Mouse (Mus musculus): ENCODE measurements around the gene Tmem262. TPM values are rescaled to one million over a fixed set of nuclear protein-coding genes. Genes with fewer than 3 reads are reported as not detected.
A peak's percentile ranks its signal among the peaks of the same experiment; 100 is the strongest.
"Not testable (repeated sequence)": the region's sequence is repeated elsewhere in the genome, so short reads cannot be mapped to it uniquely, and the experiment has no call there.

The Tmem262 gene
- polyA plus RNA-seq (2015; fragmentation: Nextera tagmentation; extraction: Ambion mirVana): not detected in 2 replicates

- Histone ChIP-seq H3K27me3 (replicated peaks; ENCODE audit: control insufficient read depth, insufficient read depth, low read length) (no peaks in the 10 kb centered on the region), H3K9me3 (ENCODE audit: control insufficient read depth, low read length) (no peaks in the 10 kb centered on the region), H3K4me3 (replicated peaks; ENCODE audit: low read length) (no peak within 1 kb of the TSS), H3K4me1 (replicated peaks; ENCODE audit: control insufficient read depth, insufficient read depth, low read length) (peaks cover 29% of the 10 kb centered on the region), H3K9ac (replicated peaks; ENCODE audit: low read depth, low read length) (no peak within 1 kb of the TSS), H3K36me3 (ENCODE audit: control insufficient read depth, insufficient read depth) (peaks cover 13% of the 10 kb centered on the region), H3K27ac (ENCODE audit: low read length) (no peak within 1 kb of the TSS), H3K4me2 (ENCODE audit: low read length) (no peak within 1 kb of the TSS)
- no peak for ATAC-seq
- 96% methylated on average over 12 of the region's 12 CpGs for WGBS
Measured at GRCm38 (mm10) chr19:6079983-6080480, at the start of gene Tmem262. Gene Tmem262, plus strand, starts transcription at chr19:6080033.

GRCm38 (mm10) chr19:6030520-6031280, 49.1 kb upstream of the Tmem262 start:
- Histone ChIP-seq H3K27me3 (replicated peaks; ENCODE audit: control insufficient read depth, insufficient read depth, low read length) (no peaks in the 10 kb centered on the region), H3K4me1 (replicated peaks; ENCODE audit: control insufficient read depth, insufficient read depth, low read length) (no peaks in the 10 kb centered on the region), H3K4me3 (replicated peaks; ENCODE audit: low read length) (no peak overlapping the region), H3K27ac (ENCODE audit: low read length) (no peak overlapping the region), H3K9me3 (ENCODE audit: control insufficient read depth, low read length) (no peaks in the 10 kb centered on the region), H3K9ac (replicated peaks; ENCODE audit: low read depth, low read length) (no peak overlapping the region), H3K4me2 (ENCODE audit: low read length) (no peak overlapping the region), H3K36me3 (ENCODE audit: control insufficient read depth, insufficient read depth) (no peaks in the 10 kb centered on the region)
- ATAC-seq: no peak
- 80% methylated on average over 14 of the region's 14 CpGs for WGBS

GRCm38 (mm10) chr19:6035966-6036585, 43.8 kb upstream of the Tmem262 start:
- WGBS: 81% methylated on average over 9 of the region's 9 CpGs
- Histone ChIP-seq H3K4me3 (replicated peaks; ENCODE audit: low read length) (no peak overlapping the region), H3K9me3 (ENCODE audit: control insufficient read depth, low read length) (no peaks in the 10 kb centered on the region)

GRCm38 (mm10) chr19:6037695-6038094, 42.1 kb upstream of the Tmem262 start:
- ATAC-seq: no peak
- Histone ChIP-seq H3K27ac (ENCODE audit: low read length) (no peak overlapping the region), H3K9me3 (ENCODE audit: control insufficient read depth, low read length) (no peaks in the 10 kb centered on the region), H3K9ac (replicated peaks; ENCODE audit: low read depth, low read length) (no peak overlapping the region), H3K36me3 (ENCODE audit: control insufficient read depth, insufficient read depth) (no peaks in the 10 kb centered on the region), H3K4me1 (replicated peaks; ENCODE audit: control insufficient read depth, insufficient read depth, low read length) (no peaks in the 10 kb centered on the region), H3K4me2 (ENCODE audit: low read length) (no peak overlapping the region), H3K27me3 (replicated peaks; ENCODE audit: control insufficient read depth, insufficient read depth, low read length) (no peaks in the 10 kb centered on the region), H3K4me3 (replicated peaks; ENCODE audit: low read length) (no peak overlapping the region)

More at GRCm38 (mm10) chr19:6035966-6036585, 43.8 kb upstream of the Tmem262 start:
- no peak overlapping the region for H3K4me2 ChIP-seq (ENCODE audit: low read length)
- H3K27me3 ChIP-seq (replicated peaks; ENCODE audit: control insufficient read depth, insufficient read depth, low read length): no peaks in the 10 kb centered on the region
- no peak for ATAC-seq
- no peaks in the 10 kb centered on the region for H3K4me1 ChIP-seq (replicated peaks; ENCODE audit: control insufficient read depth, insufficient read depth, low read length)
- no peak overlapping the region for H3K27ac ChIP-seq (ENCODE audit: low read length)
- H3K9ac ChIP-seq (replicated peaks; ENCODE audit: low read depth, low read length): no peak overlapping the region
- no peaks in the 10 kb centered on the region for H3K36me3 ChIP-seq (ENCODE audit: control insufficient read depth, insufficient read depth)

GRCm38 (mm10) chr19:6038326-6038725, 41.5 kb upstream of the Tmem262 start:
- H3K4me2 ChIP-seq (ENCODE audit: low read length): no peak overlapping the region
- no peak overlapping the region for H3K27ac ChIP-seq (ENCODE audit: low read length)
- H3K36me3 ChIP-seq (ENCODE audit: control insufficient read depth, insufficient read depth): no peaks in the 10 kb centered on the region
- no peaks in the 10 kb centered on the region for H3K9me3 ChIP-seq (ENCODE audit: control insufficient read depth, low read length)
- H3K27me3 ChIP-seq (replicated peaks; ENCODE audit: control insufficient read depth, insufficient read depth, low read length): no peaks in the 10 kb centered on the region
- no peak for ATAC-seq
- WGBS: 78% methylated on average over 7 of the region's 7 CpGs
- no peaks in the 10 kb centered on the region for H3K4me1 ChIP-seq (replicated peaks; ENCODE audit: control insufficient read depth, insufficient read depth, low read length)
- H3K4me3 ChIP-seq (replicated peaks; ENCODE audit: low read length): no peak overlapping the region
- H3K9ac ChIP-seq (replicated peaks; ENCODE audit: low read depth, low read length): no peak overlapping the region

GRCm38 (mm10) chr19:6040002-6040401, 39.8 kb upstream of the Tmem262 start:
- no peak for ATAC-seq
- Histone ChIP-seq H3K9me3 (ENCODE audit: control insufficient read depth, low read length) (no peaks in the 10 kb centered on the region), H3K9ac (replicated peaks; ENCODE audit: low read depth, low read length) (no peak overlapping the region)

GRCm38 (mm10) chr19:6042293-6042692, 37.5 kb upstream of the Tmem262 start:
- no peak for ATAC-seq
- WGBS: 85% methylated on average over 9 of the region's 9 CpGs
- H3K4me3 ChIP-seq (replicated peaks; ENCODE audit: low read length): no peak overlapping the region
- H3K27me3 ChIP-seq (replicated peaks; ENCODE audit: control insufficient read depth, insufficient read depth, low read length): no peaks in the 10 kb centered on the region
- no peaks in the 10 kb centered on the region for H3K36me3 ChIP-seq (ENCODE audit: control insufficient read depth, insufficient read depth)
- no peak overlapping the region for H3K27ac ChIP-seq (ENCODE audit: low read length)
- no peak overlapping the region for H3K9ac ChIP-seq (replicated peaks; ENCODE audit: low read depth, low read length)
- no peak overlapping the region for H3K4me2 ChIP-seq (ENCODE audit: low read length)
- H3K4me1 ChIP-seq (replicated peaks; ENCODE audit: control insufficient read depth, insufficient read depth, low read length): peaks cover 10% of the 10 kb centered on the region
- no peaks in the 10 kb centered on the region for H3K9me3 ChIP-seq (ENCODE audit: control insufficient read depth, low read length)

More at GRCm38 (mm10) chr19:6040002-6040401, 39.8 kb upstream of the Tmem262 start:
- Histone ChIP-seq H3K4me1 (replicated peaks; ENCODE audit: control insufficient read depth, insufficient read depth, low read length) (peaks cover under 1% of the 10 kb centered on the region), H3K27ac (ENCODE audit: low read length) (no peak overlapping the region), H3K4me3 (replicated peaks; ENCODE audit: low read length) (no peak overlapping the region), H3K4me2 (ENCODE audit: low read length) (no peak overlapping the region), H3K27me3 (replicated peaks; ENCODE audit: control insufficient read depth, insufficient read depth, low read length) (no peaks in the 10 kb centered on the region), H3K36me3 (ENCODE audit: control insufficient read depth, insufficient read depth) (no peaks in the 10 kb centered on the region)

- H3K27ac ChIP-seq (ENCODE audit: low read length); H3K9ac ChIP-seq (replicated peaks; ENCODE audit: low read depth, low read length); H3K27me3 ChIP-seq (replicated peaks; ENCODE audit: control insufficient read depth, insufficient read depth, low read length); ATAC-seq; H3K4me2 ChIP-seq (ENCODE audit: low read length); H3K9me3 ChIP-seq (ENCODE audit: control insufficient read depth, low read length); H3K36me3 ChIP-seq (ENCODE audit: control insufficient read depth, insufficient read depth); H3K4me3 ChIP-seq (replicated peaks; ENCODE audit: low read length): not testable (repeated sequence)
- 55% methylated on average over 4 of the region's 4 CpGs for WGBS
- H3K4me1 ChIP-seq (replicated peaks; ENCODE audit: control insufficient read depth, insufficient read depth, low read length): peaks cover 19% of the 10 kb centered on the region
Measured at GRCm38 (mm10) chr19:6044102-6044501, 35.7 kb upstream of the Tmem262 start.

GRCm38 (mm10) chr19:6045366-6046293, 34.2 kb upstream of the Tmem262 start:
- H3K4me2 ChIP-seq (ENCODE audit: low read length): peak overlapping the region; percentile 97
- H3K4me1 ChIP-seq (replicated peaks; ENCODE audit: control insufficient read depth, insufficient read depth, low read length): peaks cover 19% of the 10 kb centered on the region
- peak overlapping the region; percentile 100 for H3K27ac ChIP-seq (ENCODE audit: low read length)
- H3K27me3 ChIP-seq (replicated peaks; ENCODE audit: control insufficient read depth, insufficient read depth, low read length): no peaks in the 10 kb centered on the region
- 19% methylated on average over 20 of the region's 20 CpGs for WGBS
- peaks cover 12% of the 10 kb centered on the region for H3K36me3 ChIP-seq (ENCODE audit: control insufficient read depth, insufficient read depth)
- peak overlapping the region; percentile 92 for H3K9ac ChIP-seq (replicated peaks; ENCODE audit: low read depth, low read length)
- H3K9me3 ChIP-seq (ENCODE audit: control insufficient read depth, low read length): no peaks in the 10 kb centered on the region
- ATAC-seq: peak; percentile 36
- peak overlapping the region; percentile 80 for H3K4me3 ChIP-seq (replicated peaks; ENCODE audit: low read length)
